Mouse (Mus musculus) liver, embryonic 14.5 days (tissue): ENCODE measurements around the gene Fam228a.

Source experiments
- CTCF ChIP-seq: IDR thresholded peaks from 2 replicates; pipeline ENCODE4 v1.5.1; 2016; ENCODE audit warnings: antibody characterized with exemption, low read depth, control low read depth
- EP300 ChIP-seq: IDR thresholded peaks from 2 replicates; pipeline ENCODE4 v1.6.1; 2016; ENCODE audit warnings: antibody characterized with exemption, low read depth

GRCm38 (mm10) chr12:4729165-4729564, 9.1 kb downstream of the Fam228a start:
- TF ChIP-seq CTCF (peak; percentile 46), EP300 (no peak)
